Mouse (Mus musculus): ENCODE data around the gene Exo1.

GRCm38 (mm10) chr1:175950851-175951250, 70.5 kb downstream of the Exo1 start:
- TF ChIP-seq NELFE (IDR thresholded peaks at IDR 0.05; ENCODE audit: low read depth, low read length) (no peak), NRF1 (IDR thresholded peaks at IDR 0.05; ENCODE audit: insufficient read depth, low read depth, low read length, poor library complexity, severe bottlenecking) (no peak), CTCF (IDR thresholded peaks at IDR 0.05 in 2 of 3, conservative IDR thresholded peaks at IDR 0.05 in 1 of 3; ENCODE audit: control insufficient read depth in 1 of 3, insufficient read depth in 1 of 3, low read depth in 2 of 3, low read length in 3 of 3, poor library complexity in 1 of 3, severe bottlenecking in 1 of 3) (no peak), CHD2 (IDR thresholded peaks at IDR 0.05; ENCODE audit: low read length) (no peak), BHLHE40 (IDR thresholded peaks at IDR 0.05; ENCODE audit: borderline replicate concordance, low read depth, low read length) (no peak), POLR2AphosphoS2 (IDR thresholded peaks at IDR 0.05; ENCODE audit: low read length) (no peak), ZNF384 (IDR thresholded peaks at IDR 0.05; ENCODE audit: low read depth, low read length) (no peak)
